Mouse (Mus musculus) G1E (cell line): Measurements from ENCODE around the gene Lsm7.

Experiments used
- CTCF ChIP-seq: IDR thresholded peaks from 2 replicates; pipeline ENCODE4 v1.5.1; 2012; ENCODE audit warnings: low read depth, low read length, inconsistent platforms, mixed read lengths
- GATA2 ChIP-seq: IDR thresholded peaks from 2 replicates; pipeline ENCODE4 v1.6.1; 2012; ENCODE audit warnings: low read depth, low read length, inconsistent platforms, borderline replicate concordance
- TAL1 ChIP-seq: conservative IDR thresholded peaks from 2 replicates; pipeline ENCODE4 v1.6.1; 2012; ENCODE audit warnings: low read depth, low read length, inconsistent platforms, mixed read lengths

DNA sequence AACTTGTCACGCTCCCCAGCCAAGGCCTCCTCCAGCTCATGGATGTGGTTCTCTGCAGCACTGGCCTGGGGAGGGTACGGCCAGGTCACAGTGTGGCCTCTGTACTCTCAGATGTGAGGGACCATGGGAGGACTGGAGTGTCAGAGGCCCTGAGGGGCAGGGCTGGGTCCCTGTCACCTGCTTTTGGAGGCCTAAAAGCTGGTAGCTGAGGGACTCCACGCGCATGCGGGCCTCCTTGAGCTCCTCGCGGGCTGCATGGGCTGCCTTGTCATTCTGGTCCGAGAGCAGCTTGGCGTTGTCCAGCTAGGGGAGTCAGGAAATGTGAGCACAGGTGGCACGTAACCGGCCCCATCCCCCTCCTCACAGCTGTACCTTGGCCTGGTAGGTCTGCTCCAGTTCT, 49.7 kb upstream of the Lsm7 start:
- TF ChIP-seq CTCF (no peak), GATA2 (no peak), TAL1 (no peak)
